Mouse (Mus musculus) lung, postnatal 10 days (tissue): ENCODE data around the gene Dcun1d1.
A peak's percentile ranks its signal among the peaks of the same experiment; 100 is the strongest.

ENCODE experiments used
- DNase-seq: peaks from one replicate; pipeline ENCODE4 v3.0.0; 2021

Gene Dcun1d1

GRCm38 (mm10) chr3:35937345-35937744 lies at the start of gene Dcun1d1:
Dcun1d1 (minus strand) TSS chr3:35937445.
- no peak for DNase-seq

GRCm38 (mm10) chr3:35986266-35986665 lies 49.0 kb upstream of the Dcun1d1 start:
- no peak for DNase-seq

GRCm38 (mm10) chr3:35973551-35973950 lies 36.3 kb upstream of the Dcun1d1 start:
- peak; percentile 41 for DNase-seq

- DNase-seq = peak; percentile 39
These were observed 35.7 kb upstream of the Dcun1d1 start for GRCm38 (mm10) chr3:35972985-35973384.

GRCm38 (mm10) chr3:35971149-35971548 lies 33.9 kb upstream of the Dcun1d1 start:
- DNase-seq = no peak

- DNase-seq = no peak
These were observed 33.2 kb upstream of the Dcun1d1 start for GRCm38 (mm10) chr3:35970441-35970840.

- DNase-seq = no peak
These were observed 30.2 kb upstream of the Dcun1d1 start for GRCm38 (mm10) chr3:35967366-35967921.

- no peak for DNase-seq
These were observed 29.2 kb upstream of the Dcun1d1 start for GRCm38 (mm10) chr3:35966493-35966892.

GRCm38 (mm10) chr3:35964928-35965327 lies 27.7 kb upstream of the Dcun1d1 start:
- DNase-seq = no peak

GRCm38 (mm10) chr3:35963921-35964320 lies 26.7 kb upstream of the Dcun1d1 start:
- DNase-seq = no peak

- DNase-seq = no peak
These were observed 26.2 kb upstream of the Dcun1d1 start for GRCm38 (mm10) chr3:35963401-35963800.

GRCm38 (mm10) chr3:35962967-35963366 lies 25.7 kb upstream of the Dcun1d1 start:
- no peak for DNase-seq

GRCm38 (mm10) chr3:35957230-35957629 lies 20.0 kb upstream of the Dcun1d1 start:
- DNase-seq = no peak

GRCm38 (mm10) chr3:35954901-35955575 lies 17.8 kb upstream of the Dcun1d1 start:
- no peak for DNase-seq

GRCm38 (mm10) chr3:35953816-35954215 lies 16.6 kb upstream of the Dcun1d1 start:
- DNase-seq = no peak

GRCm38 (mm10) chr3:35953184-35953583 lies 15.9 kb upstream of the Dcun1d1 start:
- no peak for DNase-seq

GRCm38 (mm10) chr3:35948197-35948596 lies 11.0 kb upstream of the Dcun1d1 start:
- DNase-seq = no peak

- no peak for DNase-seq
These were observed 3.4 kb upstream of the Dcun1d1 start for GRCm38 (mm10) chr3:35940520-35941135.

- no peak for DNase-seq
These were observed 2.8 kb upstream of the Dcun1d1 start for GRCm38 (mm10) chr3:35940047-35940446.

- DNase-seq = peak; percentile 57
These were observed 3.9 kb downstream of the Dcun1d1 start for GRCm38 (mm10) chr3:35933405-35933777.

- DNase-seq = peak; percentile 85
These were observed 4.4 kb downstream of the Dcun1d1 start for GRCm38 (mm10) chr3:35932735-35933404.

- peak; percentile 64 for DNase-seq
These were observed 5.1 kb downstream of the Dcun1d1 start for GRCm38 (mm10) chr3:35931896-35932727.

GRCm38 (mm10) chr3:35931359-35931758 lies 5.9 kb downstream of the Dcun1d1 start:
- DNase-seq = no peak
